Mouse (Mus musculus) MEL (cell line): Measurements from ENCODE around the gene Gas1. TPM values are rescaled to one million over a fixed set of nuclear protein-coding genes. Genes with fewer than 3 reads are reported as not detected.

ENCODE experiments used
- DNase-seq: peaks from one replicate; pipeline ENCODE4 v3.0.0; 2011; ENCODE audit warnings: low read depth, low spot score
- H3K27ac ChIP-seq: 2 replicates; pipeline ENCODE4 v1.5.1; 2012; ENCODE audit warnings: low read depth, mild to moderate bottlenecking, control low read depth, low read length, moderate library complexity; ENCODE audit not compliant: control insufficient read depth
- H3K27me3 ChIP-seq, 2 experiments: fragments of 150-350 bp in 1 of 2; sonication (generic) in 1 of 2; 2 replicates each; pipeline ENCODE4 v1.6.1; 2012; ENCODE audit warnings: low read length in 2 of 2, mild to moderate bottlenecking in 2 of 2, improper control_type of control experiment in 1 of 2, moderate library complexity in 1 of 2; ENCODE audit not compliant: insufficient read depth in 2 of 2, control insufficient read depth in 1 of 2
- H3K36me3 ChIP-seq, 2 experiments: 2 replicates each; pipeline ENCODE4 v1.6.1; 2012 to 2014; ENCODE audit warnings: low read length in 2 of 2, improper control_type of control experiment in 1 of 2, inconsistent platforms in 1 of 2, mild to moderate bottlenecking in 1 of 2; ENCODE audit not compliant: insufficient read depth in 2 of 2, control insufficient read depth in 1 of 2
- H3K4me1 ChIP-seq, 2 experiments: fragments of 150-350 bp in 1 of 2; sonication (generic) in 1 of 2; 2 replicates each; pipeline ENCODE4 v1.6.1; 2012; ENCODE audit warnings: low read length in 2 of 2, improper control_type of control experiment in 1 of 2, mild to moderate bottlenecking in 1 of 2; ENCODE audit not compliant: insufficient read depth in 2 of 2, control insufficient read depth in 1 of 2
- H3K4me3 ChIP-seq, 2 experiments: fragments of 150-350 bp in 1 of 2; sonication (generic) in 1 of 2; 2 replicates each; pipeline ENCODE4 v1.5.1; 2012; ENCODE audit warnings: low read depth in 2 of 2, low read length in 2 of 2, mild to moderate bottlenecking in 2 of 2, moderate library complexity in 2 of 2, control low read depth in 1 of 2, improper control_type of control experiment in 1 of 2; ENCODE audit not compliant: control insufficient read depth in 1 of 2, insufficient read depth in 1 of 2
- H3K79me2 ChIP-seq: 2 replicates; pipeline ENCODE4 v1.6.1; 2012; ENCODE audit warnings: mild to moderate bottlenecking, low read length, moderate library complexity; ENCODE audit not compliant: control insufficient read depth, poor library complexity, insufficient read depth
- H3K9ac ChIP-seq: 2 replicates; pipeline ENCODE4 v1.6.1; 2012; ENCODE audit warnings: low read depth, mild to moderate bottlenecking, control low read depth, low read length, moderate library complexity; ENCODE audit not compliant: control insufficient read depth, poor library complexity, severe bottlenecking
- H3K9me3 ChIP-seq: fragments of 150-350 bp; sonication (generic); replicated peaks from 2 replicates; pipeline ENCODE4 v1.6.1; 2012; ENCODE audit warnings: mild to moderate bottlenecking, low read length, improper control_type of control experiment, moderate library complexity; ENCODE audit not compliant: insufficient read depth
- CHD2 ChIP-seq: IDR thresholded peaks from 2 replicates; pipeline ENCODE4 v1.6.1; 2011; ENCODE audit warnings: low read length, improper control_type of control experiment
- ELF1 ChIP-seq: IDR thresholded peaks from 2 replicates; pipeline ENCODE4 v1.6.1; 2014; ENCODE audit warnings: low read depth, mild to moderate bottlenecking, inconsistent platforms, low read length, improper control_type of control experiment, moderate library complexity
- ETS1 ChIP-seq: IDR thresholded peaks from 2 replicates; pipeline ENCODE4 v1.6.1; 2012; ENCODE audit warnings: low read depth, mild to moderate bottlenecking, inconsistent platforms, low read length, improper control_type of control experiment, moderate library complexity
- KAT2A ChIP-seq: conservative IDR thresholded peaks from 2 replicates; pipeline ENCODE4 v1.6.1; 2012; ENCODE audit warnings: low read depth, low read length, improper control_type of control experiment, inconsistent platforms
- MAZ ChIP-seq: IDR thresholded peaks from 2 replicates; pipeline ENCODE4 v1.6.1; 2012; ENCODE audit warnings: low read depth, mild to moderate bottlenecking, inconsistent platforms, low read length, improper control_type of control experiment
- MEF2A ChIP-seq: IDR thresholded peaks from 2 replicates; pipeline ENCODE4 v1.6.1; 2014; ENCODE audit warnings: low read depth, mild to moderate bottlenecking, inconsistent platforms, low read length, improper control_type of control experiment; ENCODE audit not compliant: poor library complexity, insufficient replicate concordance, severe bottlenecking; ENCODE audit errors: extremely low read depth
- MYB ChIP-seq: IDR thresholded peaks from 2 replicates; pipeline ENCODE4 v1.6.1; 2011; ENCODE audit warnings: mild to moderate bottlenecking, low read depth, low read length, improper control_type of control experiment
- MYC ChIP-seq: IDR thresholded peaks from 2 replicates; pipeline ENCODE4 v1.6.1; 2011; ENCODE audit warnings: low read depth, mild to moderate bottlenecking, low read length, improper control_type of control experiment, moderate library complexity
- NELFE ChIP-seq: IDR thresholded peaks from 2 replicates; pipeline ENCODE4 v1.6.1; 2011; ENCODE audit warnings: low read depth, low read length, improper control_type of control experiment
- NRF1 ChIP-seq: IDR thresholded peaks from 2 replicates; pipeline ENCODE4 v1.6.1; 2014; ENCODE audit warnings: low read depth, mild to moderate bottlenecking, inconsistent platforms, low read length, improper control_type of control experiment, moderate library complexity; ENCODE audit not compliant: poor library complexity, insufficient read depth, severe bottlenecking
- POLR2AphosphoS2 ChIP-seq: IDR thresholded peaks from 2 replicates; pipeline ENCODE4 v1.6.1; 2011; ENCODE audit warnings: low read length, improper control_type of control experiment
- POLR2AphosphoS5 ChIP-seq: IDR thresholded peaks from 2 replicates; pipeline ENCODE4 v1.6.1; 2012; ENCODE audit warnings: low read depth, borderline replicate concordance, mild to moderate bottlenecking, inconsistent platforms, low read length, moderate library complexity, mixed read lengths
- RAD21 ChIP-seq: IDR thresholded peaks from 2 replicates; pipeline ENCODE4 v1.6.1; 2011; ENCODE audit warnings: mild to moderate bottlenecking, low read depth, low read length, improper control_type of control experiment
- RCOR1 ChIP-seq: IDR thresholded peaks from 2 replicates; pipeline ENCODE4 v1.6.1; 2012; ENCODE audit warnings: low read depth, mild to moderate bottlenecking, inconsistent platforms, low read length, improper control_type of control experiment
- TAL1 ChIP-seq: IDR thresholded peaks from 2 replicates; pipeline ENCODE4 v1.6.1; 2012; ENCODE audit warnings: mild to moderate bottlenecking, inconsistent platforms, low read length, moderate library complexity, mixed read lengths
- TBP ChIP-seq: IDR thresholded peaks from 2 replicates; pipeline ENCODE4 v1.8.0; 2011; ENCODE audit warnings: low read depth, low read length, improper control_type of control experiment
- UBTF ChIP-seq: IDR thresholded peaks from 2 replicates; pipeline ENCODE4 v1.6.1; 2012; ENCODE audit warnings: low read depth, mild to moderate bottlenecking, inconsistent platforms, low read length, improper control_type of control experiment, moderate library complexity, borderline replicate concordance; ENCODE audit not compliant: insufficient read depth
- USF1 ChIP-seq: IDR thresholded peaks from 2 replicates; pipeline ENCODE4 v1.6.1; 2014; ENCODE audit warnings: low read depth, mild to moderate bottlenecking, inconsistent platforms, low read length, improper control_type of control experiment, moderate library complexity
- ZKSCAN1 ChIP-seq: IDR thresholded peaks from 2 replicates; pipeline ENCODE4 v1.6.1; 2012; ENCODE audit warnings: low read depth, mild to moderate bottlenecking, inconsistent platforms, low read length, improper control_type of control experiment, moderate library complexity
- ZMIZ1 ChIP-seq: IDR thresholded peaks from 2 replicates; pipeline ENCODE4 v1.6.1; 2012; ENCODE audit warnings: low read depth, mild to moderate bottlenecking, inconsistent platforms, low read length, improper control_type of control experiment, moderate library complexity
- polyA plus RNA-seq, 2 experiments: library from polyadenylated mRNA; stranded (reverse) in 1 of 2; unstranded in 1 of 2; fragments of >175 nt in 1 of 2; fragments of >200 nt in 1 of 2; gene quantifications; 2 replicates each; pipeline versions ENCODE4 v1.2.1 to v1.2.4; 2012; ENCODE audit warnings: low replicate concordance in 2 of 2, low read depth in 1 of 2; ENCODE audit not compliant: insufficient read length in 2 of 2, insufficient read depth in 1 of 2, missing spikeins in 1 of 2
- total RNA-seq: library from RNA; depleted of rRNA; stranded (reverse); fragments of 300-350 nt; gene quantifications from 2 replicates; pipeline ENCODE4 v1.2.3, GENCODE M21; 2012

The Gas1 gene
- total and polyA plus RNA-seq, 3 experiments: not detected

GRCm38 (mm10) chr13:60176776-60177105 lies 424 bp downstream of the Gas1 start:
- H3K4me3 ChIP-seq: no peak overlapping the region
- H3K9ac ChIP-seq: no peak overlapping the region
- H3K36me3 ChIP-seq: no peaks in the 10 kb centered on the region
- no peaks in the 10 kb centered on the region for H3K9me3 ChIP-seq
- no peaks in the 10 kb centered on the region for H3K79me2 ChIP-seq
- no peak for TF ChIP-seq ZKSCAN1
- TF ChIP-seq MYC: no peak
- TF ChIP-seq UBTF: no peak
- TF ChIP-seq CHD2: no peak
- no peak overlapping the region for H3K27ac ChIP-seq
- no peak for DNase-seq
- no peaks in the 10 kb centered on the region for H3K4me1 ChIP-seq
- H3K27me3 ChIP-seq: no peaks in the 10 kb centered on the region

- TF ChIP-seq MAZ: no peak
- TF ChIP-seq NRF1: no peak
- TF ChIP-seq MYB: no peak
- TF ChIP-seq TBP: no peak
- no peak for TF ChIP-seq MEF2A
- no peak for TF ChIP-seq NELFE
- no peak for TF ChIP-seq POLR2AphosphoS5
- TF ChIP-seq ETS1: no peak
- Histone ChIP-seq H3K27me3 (no peaks in the 10 kb centered on the region), H3K4me1 (no peaks in the 10 kb centered on the region), H3K9me3 (no peaks in the 10 kb centered on the region), H3K4me3 (no peak overlapping the region), H3K36me3 (no peaks in the 10 kb centered on the region), H3K79me2 (no peaks in the 10 kb centered on the region), H3K9ac (no peak overlapping the region), H3K27ac (no peak overlapping the region)
- DNase-seq: no peak
Observed at GRCm38 (mm10) chr13:60176136-60176775, 909 bp downstream of the Gas1 start.

GRCm38 (mm10) chr13:60175490-60176135 lies 1.6 kb downstream of the Gas1 start:
- no peak for TF ChIP-seq ZMIZ1
- no peak for TF ChIP-seq RCOR1
- no peak for TF ChIP-seq ZKSCAN1
- TF ChIP-seq POLR2AphosphoS2: no peak
- TF ChIP-seq MYC: no peak
- no peak for TF ChIP-seq USF1
- TF ChIP-seq RAD21: no peak
- TF ChIP-seq ELF1: no peak
- no peak for TF ChIP-seq TAL1
- no peak for TF ChIP-seq MAZ
- no peak for TF ChIP-seq UBTF
- no peak for TF ChIP-seq KAT2A
- H3K9me3 ChIP-seq: no peaks in the 10 kb centered on the region

More at GRCm38 (mm10) chr13:60175490-60176135, 1.6 kb downstream of the Gas1 start:
- no peak for DNase-seq
- no peaks in the 10 kb centered on the region for H3K27me3 ChIP-seq
- no peaks in the 10 kb centered on the region for H3K79me2 ChIP-seq
- no peaks in the 10 kb centered on the region for H3K36me3 ChIP-seq
- H3K9ac ChIP-seq: no peak overlapping the region
- H3K27ac ChIP-seq: no peak overlapping the region
- H3K4me3 ChIP-seq: no peak overlapping the region
- no peaks in the 10 kb centered on the region for H3K4me1 ChIP-seq
